Mouse (Mus musculus) inflammation-experienced regulatory T-cells, adult 6 months (primary cell): Measurements from ENCODE around the gene Slc35d2. TPM values are rescaled to one million over a fixed set of nuclear protein-coding genes. Genes with fewer than 3 reads are reported as not detected.

Experiments used
- ATAC-seq: one replicate; pipeline ENCODE4 v1.8.0; 2017
- polyA plus RNA-seq, 3 experiments: library from polyadenylated mRNA; unstranded; fragments of 100-300 nt; shearing (Covaris generic); gene quantifications; one replicate each; pipeline ENCODE4 v1.2.1; 2017

Slc35d2 gene
- polyA plus RNA-seq, 3 experiments from 2014 or later, result 42.2 to 65.3 (median 46.6) TPM

DNA sequence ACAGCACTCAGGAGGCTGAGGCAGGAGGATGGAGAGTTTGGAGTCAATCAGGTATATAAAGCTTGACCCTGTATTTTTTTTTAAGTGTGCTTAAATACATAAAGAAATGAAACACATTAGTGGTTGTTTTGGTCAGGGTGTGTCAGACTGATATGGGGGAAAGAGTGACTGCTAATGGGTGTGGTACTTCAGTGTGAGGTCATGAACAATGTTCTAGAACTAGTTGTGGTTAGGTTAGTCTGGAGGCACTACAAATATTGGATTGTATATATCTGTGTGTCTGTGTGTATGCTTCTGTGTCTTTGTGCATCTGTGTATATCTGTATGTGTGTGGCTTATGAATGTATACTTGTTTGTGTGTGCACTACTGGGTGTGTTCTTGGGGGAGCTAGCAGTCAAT is 79.6 kb downstream of the Slc35d2 start:
- no peak for ATAC-seq

DNA sequence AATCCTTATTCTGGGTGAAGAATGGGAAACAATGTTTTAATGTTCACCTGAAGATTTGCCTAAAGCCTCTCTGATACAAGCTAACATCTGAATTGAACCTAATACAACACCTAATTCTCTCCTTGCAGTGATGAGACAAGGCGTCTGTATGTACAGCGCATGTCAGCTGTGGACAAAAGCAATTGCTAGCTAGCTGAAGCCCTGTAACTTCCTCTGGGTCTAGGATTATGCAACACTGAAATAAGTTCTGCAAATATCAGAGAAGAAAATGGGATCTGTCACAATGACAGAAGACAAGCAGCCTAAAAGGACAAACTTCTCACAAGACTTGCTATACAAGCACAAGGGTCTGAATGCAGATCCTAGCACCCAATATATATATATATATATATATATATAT is 80.7 kb downstream of the Slc35d2 start:
- ATAC-seq, result no peak

Other genes with a start within 250 kb of the Slc35d2 start
- gene Hsd17b3, start 40.1 kb downstream of the Slc35d2 start, polyA plus RNA-seq, result not detected
- gene Zfp367, start 23.8 kb upstream of the Slc35d2 start, polyA plus RNA-seq, result 10 to 100 TPM; 11.3 to 16.4 (median 12.4) TPM
- gene Habp4, start 32.5 kb upstream of the Slc35d2 start, polyA plus RNA-seq, result 1 to 10 TPM; 3.9 to 5.7 (median 5.3) TPM
- 10 to 100 TPM in 1 of 3 experiments, 1 to 10 TPM in 2; 6.5 to 14.2 (median 9.1) TPM for gene Cdc14b, start 145.9 kb upstream of the Slc35d2 start, polyA plus RNA-seq
- gene Aaed1, start 183.3 kb upstream of the Slc35d2 start, polyA plus RNA-seq, result 10 to 100 TPM in 2 of 3 experiments, 1 to 10 TPM in 1; 9.4 to 10.2 (median 10.0) TPM
- gene Ctsl, start 241.5 kb upstream of the Slc35d2 start, polyA plus RNA-seq, result 10 to 100 TPM in 1 of 3 experiments, 1 to 10 TPM in 2; 2.3 to 10.7 (median 5.8) TPM